Mouse (Mus musculus) embryonic facial prominence, embryonic 14.5 days (tissue): ENCODE results near the gene Chst12. TPM values are rescaled to one million over a fixed set of nuclear protein-coding genes. Genes with fewer than 3 reads are reported as not detected.

ENCODE experiments used
- ATAC-seq: fragments of 200-750 bp; cut with Nextera tagmentation; 2 replicates; pipeline ENCODE4 v1.8.0; 2017; ENCODE audit warnings: low read depth, moderate number of reproducible peaks, moderate TSS enrichment
- DNase-seq: peaks from one replicate; pipeline ENCODE4 v3.0.0-alpha.2; 2015; ENCODE audit warnings: low spot score
- H3K27ac ChIP-seq: fragments of 300-500 bp; sonication (generic); replicated peaks from 2 replicates; pipeline ENCODE4 v1.5.1; 2014; ENCODE audit warnings: low read depth, mild to moderate bottlenecking, low read length, moderate library complexity
- H3K27me3 ChIP-seq: fragments of 300-500 bp; sonication (generic); replicated peaks from 2 replicates; pipeline ENCODE4 v1.6.1; 2014; ENCODE audit warnings: low read length; ENCODE audit not compliant: control insufficient read depth, insufficient read depth
- H3K36me3 ChIP-seq: fragments of 300-500 bp; sonication (generic); 2 replicates; pipeline ENCODE4 v1.6.1; 2014; ENCODE audit warnings: low read length, mixed read lengths; ENCODE audit not compliant: control insufficient read depth, insufficient read depth
- H3K4me1 ChIP-seq: fragments of 300-500 bp; sonication (generic); 2 replicates; pipeline ENCODE4 v1.6.1; 2014; ENCODE audit warnings: antibody characterized with exemption, low read length; ENCODE audit not compliant: control insufficient read depth, insufficient read depth
- H3K4me2 ChIP-seq: fragments of 300-500 bp; sonication (generic); 2 replicates; pipeline ENCODE4 v1.6.1; 2014; ENCODE audit warnings: low read depth, mild to moderate bottlenecking, low read length, moderate library complexity, mixed read lengths
- H3K4me3 ChIP-seq: fragments of 300-500 bp; sonication (generic); 2 replicates; pipeline ENCODE4 v1.5.1; 2014; ENCODE audit warnings: low read depth, mild to moderate bottlenecking, low read length
- H3K9ac ChIP-seq: fragments of 300-500 bp; sonication (generic); 2 replicates; pipeline ENCODE4 v1.6.1; 2014; ENCODE audit warnings: low read depth, mild to moderate bottlenecking, low read length, moderate library complexity, mixed read lengths
- H3K9me3 ChIP-seq: fragments of 300-500 bp; sonication (generic); 2 replicates; pipeline ENCODE4 v1.6.1; 2016; ENCODE audit warnings: low read length; ENCODE audit not compliant: control insufficient read depth
- WGBS: fragments of 180-500 bp; shearing (Covaris S2); extraction: QIAGEN DNeasy Blood & Tissue Kit; methylation state at CpG from one replicate; pipeline ENCODE4 v1.1.7; 2014; 5-methylcytosine and 5-hydroxymethylcytosine counted together
- polyA plus RNA-seq: library from polyadenylated mRNA; unstranded; fragments of >200 nt; fragmentation: Nextera tagmentation; extraction: Ambion mirVana; gene quantifications from 2 replicates; pipeline ENCODE4 v1.2.1, GENCODE M21; 2014

Gene Chst12
- polyA plus RNA-seq, 1 experiment from 2014 or later = 25.1 TPM

GRCm38 (mm10) chr5:140540106-140540505 lies 34.8 kb downstream of the Chst12 start:
- no peak overlapping the region for H3K27ac ChIP-seq
- DNase-seq (peak; percentile 76), ATAC-seq (peak; percentile 77)
- 11% methylated on average over 8 of the region's 8 CpGs for WGBS
- no peaks in the 10 kb centered on the region for H3K36me3 ChIP-seq
- no peaks in the 10 kb centered on the region for H3K4me1 ChIP-seq
- H3K4me2 ChIP-seq = no peak overlapping the region
- no peak overlapping the region for H3K4me3 ChIP-seq
- H3K9ac ChIP-seq = no peak overlapping the region
- no peaks in the 10 kb centered on the region for H3K9me3 ChIP-seq
- no peaks in the 10 kb centered on the region for H3K27me3 ChIP-seq

GRCm38 (mm10) chr5:140542811-140543575 lies 37.6 kb downstream of the Chst12 start:
- H3K9ac ChIP-seq = no peak overlapping the region
- H3K9me3 ChIP-seq = no peaks in the 10 kb centered on the region
- no peak for ATAC-seq
- H3K27me3 ChIP-seq = no peaks in the 10 kb centered on the region
- no peaks in the 10 kb centered on the region for H3K36me3 ChIP-seq
- no peak overlapping the region for H3K4me2 ChIP-seq
- H3K4me3 ChIP-seq = no peak overlapping the region
- H3K4me1 ChIP-seq = no peaks in the 10 kb centered on the region
- H3K27ac ChIP-seq = no peak overlapping the region
- 71% methylated on average over 9 of the region's 9 CpGs for WGBS
- no peak for DNase-seq

DNA sequence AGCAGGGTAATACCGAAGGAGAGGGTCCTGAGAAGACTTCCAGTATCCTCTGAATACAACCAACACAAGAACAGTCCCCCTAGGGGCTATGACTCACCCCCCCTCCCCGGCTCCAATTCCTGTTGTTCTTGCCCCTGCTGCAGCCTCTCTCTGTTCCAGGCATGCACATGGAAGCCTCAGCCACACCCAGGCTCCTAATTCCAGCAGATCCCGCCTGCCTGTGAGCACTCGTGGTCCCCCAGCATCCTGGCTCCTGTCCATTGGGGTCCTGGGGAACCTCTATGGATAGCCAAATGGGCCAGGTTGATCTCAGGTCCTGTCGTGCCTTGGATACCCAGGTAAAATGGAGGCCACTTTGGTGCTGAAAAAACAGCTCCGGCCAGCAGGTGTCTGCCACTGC lies 40.3 kb downstream of the Chst12 start:
- Histone ChIP-seq H3K4me3 (no peak overlapping the region), H3K27ac (no peak overlapping the region), H3K27me3 (no peaks in the 10 kb centered on the region), H3K9ac (no peak overlapping the region), H3K36me3 (no peaks in the 10 kb centered on the region), H3K4me2 (no peak overlapping the region), H3K4me1 (no peaks in the 10 kb centered on the region), H3K9me3 (no peaks in the 10 kb centered on the region)
- 56% methylated on average over 6 of the region's 6 CpGs for WGBS
- no peak for ATAC-seq
- no peak for DNase-seq

- DNase-seq (no peak), ATAC-seq (no peak)
- Histone ChIP-seq H3K4me2 (no peak overlapping the region), H3K9ac (no peak overlapping the region), H3K27me3 (no peaks in the 10 kb centered on the region), H3K4me3 (no peak overlapping the region), H3K27ac (no peak overlapping the region), H3K4me1 (no peaks in the 10 kb centered on the region), H3K9me3 (no peaks in the 10 kb centered on the region), H3K36me3 (no peaks in the 10 kb centered on the region)
- 89% methylated on average over 19 of the region's 19 CpGs for WGBS
Observed at GRCm38 (mm10) chr5:140546332-140546731, 41.0 kb downstream of the Chst12 start.

GRCm38 (mm10) chr5:140549306-140550047 lies 44.1 kb downstream of the Chst12 start:
- Histone ChIP-seq H3K4me2 (peak overlapping the region; percentile 29), H3K27me3 (no peaks in the 10 kb centered on the region), H3K4me3 (no peak overlapping the region), H3K9me3 (no peaks in the 10 kb centered on the region), H3K9ac (no peak overlapping the region), H3K27ac (no peak overlapping the region), H3K36me3 (no peaks in the 10 kb centered on the region), H3K4me1 (no peaks in the 10 kb centered on the region)
- WGBS = 38% methylated on average over 17 of the region's 17 CpGs
- ATAC-seq = peak; percentile 57; the same call in 1 of the 2 replicates
- peak; percentile 67 for DNase-seq

- DNase-seq (no peak), ATAC-seq (no peak)
- no peak overlapping the region for H3K27ac ChIP-seq
- H3K9ac ChIP-seq = no peak overlapping the region
- H3K4me1 ChIP-seq = no peaks in the 10 kb centered on the region
- 94% methylated on average over 7 of the region's 7 CpGs for WGBS
- H3K4me3 ChIP-seq = no peak overlapping the region
- no peak overlapping the region for H3K4me2 ChIP-seq
- H3K9me3 ChIP-seq = no peaks in the 10 kb centered on the region
- H3K36me3 ChIP-seq = no peaks in the 10 kb centered on the region
- no peaks in the 10 kb centered on the region for H3K27me3 ChIP-seq
Observed at GRCm38 (mm10) chr5:140553719-140554118, 48.4 kb downstream of the Chst12 start.

- Histone ChIP-seq H3K4me2 (no peak overlapping the region), H3K9ac (0 out of 2 replicates have a peak overlapping the region, but pooled peaks have one; percentile 16), H3K4me3 (no peak overlapping the region), H3K4me1 (no peaks in the 10 kb centered on the region), H3K36me3 (no peaks in the 10 kb centered on the region), H3K27me3 (no peaks in the 10 kb centered on the region), H3K27ac (no peak overlapping the region), H3K9me3 (no peaks in the 10 kb centered on the region)
- DNase-seq (no peak), ATAC-seq (no peak)
- WGBS = 50% methylated on average over 2 of the region's 3 CpGs
Observed at GRCm38 (mm10) chr5:140556859-140557258, 51.5 kb downstream of the Chst12 start.

- Histone ChIP-seq H3K9ac (no peak overlapping the region), H3K27me3 (no peaks in the 10 kb centered on the region), H3K4me1 (0 out of 2 replicates have a peak, but pooled peaks cover under 1% of the 10 kb centered on the region), H3K27ac (no peak overlapping the region), H3K4me2 (no peak overlapping the region), H3K9me3 (no peaks in the 10 kb centered on the region), H3K36me3 (no peaks in the 10 kb centered on the region), H3K4me3 (no peak overlapping the region)
- ATAC-seq (no peak), DNase-seq (no peak)
- WGBS = 68% methylated on average over 9 of the region's 9 CpGs
Observed at GRCm38 (mm10) chr5:140562601-140563000, 57.3 kb downstream of the Chst12 start.
